In the genomic region with DNA sequence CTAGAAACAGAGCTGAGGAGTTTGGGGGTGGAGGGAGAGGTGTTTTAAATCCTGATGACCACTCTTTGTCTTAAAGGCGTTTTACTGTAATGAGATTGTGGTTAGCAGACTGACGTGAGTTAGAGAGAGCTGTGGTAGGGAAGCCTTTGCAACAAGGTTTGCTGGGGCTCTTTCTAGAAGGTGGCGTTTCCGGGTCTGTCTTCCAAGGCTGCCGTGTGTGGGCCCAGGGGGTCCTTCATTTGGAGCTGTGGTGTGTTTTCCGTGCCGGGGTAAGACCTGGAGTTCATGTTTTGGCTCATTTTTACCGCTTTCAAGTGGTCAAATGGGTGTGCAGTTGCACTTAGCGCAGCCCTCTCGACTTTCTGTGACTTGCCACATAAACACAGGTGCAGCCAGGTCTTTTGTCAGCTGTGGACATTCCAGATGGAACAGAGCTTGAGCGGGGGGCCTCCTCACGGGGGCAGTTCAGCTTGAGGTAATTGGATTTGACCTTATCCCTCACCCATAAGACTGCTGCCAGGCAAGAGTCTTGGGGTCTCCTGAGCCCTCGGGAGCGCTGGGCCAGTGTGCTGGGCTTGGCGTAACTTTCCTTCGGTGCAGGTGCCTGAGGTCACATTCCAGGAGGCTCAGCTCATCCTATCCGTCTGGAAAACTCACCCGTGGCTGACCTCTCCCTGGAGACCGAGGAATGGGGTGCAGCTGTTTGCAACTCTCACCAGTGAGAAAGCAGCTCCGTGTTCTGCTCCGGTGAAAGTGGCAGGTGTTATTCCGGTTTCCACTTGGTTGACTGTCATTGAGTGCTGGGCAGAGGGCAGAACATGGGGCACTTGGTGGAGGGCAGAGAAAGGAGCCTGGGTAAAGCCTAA, we compare ENCODE assay signal across 10 mouse cellular contexts.
DNase-seq lines count a peak whose midpoint lies in the region; ATAC-seq and TF ChIP-seq lines count a peak whose summit lies in the region.
"Had no signal": no experiment of that assay in that cellular context is flagged by ENCODE, and none has a peak within 500 bp of the region (broad histone marks: within the 10 kb centered on the region; RNA-seq: fewer than 3 reads in every experiment).

No protein-coding gene starts in this region.

- TF ChIP-seq EP300 in liver, postnatal 0 days (IDR thresholded peaks at IDR 0.05; ENCODE audit: low read depth), result no peak

- H3K9ac ChIP-seq in limb, embryonic 15.5 days, result no peak overlapping the region
- no peak overlapping the region for H3K9ac ChIP-seq in liver, postnatal 0 days (replicated peaks)
- H3K9ac ChIP-seq: liver, embryonic 14.5 days; stomach, embryonic 15.5 days had no signal

- WGBS in limb, embryonic 15.5 days, result 33% methylated on average over 22 of the region's 22 CpGs
- 65% methylated on average over 22 of the region's 22 CpGs for WGBS in liver, postnatal 0 days (ENCODE audit: insufficient replicate concordance)

- no peak overlapping the region for H3K27ac ChIP-seq in testis, adult 2 months (ENCODE audit: control insufficient read depth, insufficient read depth, low read depth, low read length)
- H3K27ac ChIP-seq in limb, embryonic 15.5 days, result no peak overlapping the region
- no peak overlapping the region for H3K27ac ChIP-seq in left cerebral cortex, adult 2 months
- H3K27ac ChIP-seq in liver, postnatal 0 days (ENCODE audit: low read depth), result no peak overlapping the region
- H3K27ac ChIP-seq: liver, embryonic 14.5 days; stomach, embryonic 15.5 days had no signal

- H3K27me3 ChIP-seq in testis, adult 2 months (ENCODE audit: control insufficient read depth, insufficient read depth, low read length), result no peaks in the 10 kb centered on the region
- no peaks in the 10 kb centered on the region for H3K27me3 ChIP-seq in limb, embryonic 15.5 days
- no peaks in the 10 kb centered on the region for H3K27me3 ChIP-seq in liver, postnatal 0 days (ENCODE audit: insufficient read depth, low read length)
- H3K27me3 ChIP-seq: stomach, embryonic 15.5 days had no signal

- no peak for TF ChIP-seq CTCF in testis, adult 2 months (IDR thresholded peaks at IDR 0.05; ENCODE audit: control insufficient read depth, insufficient read depth, insufficient replicate concordance, low read depth, low read length)
- TF ChIP-seq CTCF in left cerebral cortex, adult 2 months (IDR thresholded peaks at IDR 0.05), result no peak
- no peak for TF ChIP-seq CTCF in liver, postnatal 0 days (IDR thresholded peaks at IDR 0.05; ENCODE audit: low read depth)

- intact Hi-C loops in left cerebral cortex, adult 2 months (cut with DNase I), result no loop called here

- peak overlapping the region; percentile 23 for H3K4me3 ChIP-seq in testis, adult 2 months (ENCODE audit: control insufficient read depth, low read depth, low read length)
- H3K4me3 ChIP-seq in limb, embryonic 15.5 days, result no peak overlapping the region
- no peak overlapping the region for H3K4me3 ChIP-seq in left cerebral cortex, adult 2 months
- H3K4me3 ChIP-seq in liver, postnatal 0 days (ENCODE audit: low read depth, low read length), result no peak overlapping the region
- H3K4me3 ChIP-seq: stomach, embryonic 15.5 days had no signal

- H3K4me2 ChIP-seq in limb, embryonic 15.5 days, result no peak overlapping the region
- H3K4me2 ChIP-seq in liver, postnatal 0 days (ENCODE audit: low read depth, low read length), result no peak overlapping the region
- H3K4me2 ChIP-seq: stomach, embryonic 15.5 days had no signal

- H3K9me3 ChIP-seq in limb, embryonic 15.5 days, result no peaks in the 10 kb centered on the region
- no peaks in the 10 kb centered on the region for H3K9me3 ChIP-seq in liver, postnatal 0 days (ENCODE audit: low read length)
- H3K9me3 ChIP-seq: stomach, embryonic 15.5 days had no signal

- peaks cover 9% of the 10 kb centered on the region for H3K4me1 ChIP-seq in testis, adult 2 months (ENCODE audit: control insufficient read depth, insufficient read depth, low read length)
- H3K4me1 ChIP-seq in limb, embryonic 15.5 days, result peaks cover 15% of the 10 kb centered on the region
- H3K4me1 ChIP-seq in liver, postnatal 0 days (ENCODE audit: insufficient read depth), result no peaks in the 10 kb centered on the region; the same call in 1 of the 2 replicates

- TF ChIP-seq POLR2A in testis, adult 2 months (IDR thresholded peaks at IDR 0.05; ENCODE audit: control insufficient read depth, low read depth, low read length), result no peak

- ATAC-seq in limb, embryonic 15.5 days (ENCODE audit: insufficient number of reproducible peaks, low FRiP score, low TSS enrichment, low read depth), result 0 out of 2 replicates have a peak, but pooled peaks have one; percentile 24
- no peak for ATAC-seq in granulocyte monocyte progenitor cell, adult 5-6 weeks (replicated peaks; ENCODE audit: poor library complexity, severe bottlenecking)
- no peak for ATAC-seq in liver, postnatal 0 days

- H3K36me3 ChIP-seq in testis, adult 2 months (ENCODE audit: control insufficient read depth, insufficient read depth, low read length), result no peaks in the 10 kb centered on the region
- no peaks in the 10 kb centered on the region for H3K36me3 ChIP-seq in limb, embryonic 15.5 days
- H3K36me3 ChIP-seq in liver, postnatal 0 days (replicated peaks; ENCODE audit: insufficient read depth, low read length), result no peaks in the 10 kb centered on the region
- H3K36me3 ChIP-seq: stomach, embryonic 15.5 days had no signal

- DNase-seq in testis, postnatal 10 days (ENCODE audit: low spot score), result no peak
- DNase-seq in forelimb bud, embryonic 11.5 days (ENCODE audit: low read depth, low spot score), result peak; percentile 35
- no peak for DNase-seq in left cerebral cortex, adult 2 months (ENCODE audit: extremely low spot score in 1 of 2, low spot score in 2 of 2)
- DNase-seq in liver, postnatal 0 days, result no peak
- DNase-seq: cerebellum, postnatal 14 days had no signal
